Mouse (Mus musculus) G1E (cell line): ENCODE measurements around the gene Tubb4b.

Source experiments
- CTCF ChIP-seq: IDR thresholded peaks from 2 replicates; pipeline ENCODE4 v1.5.1; 2012; ENCODE audit warnings: low read depth, low read length, inconsistent platforms, mixed read lengths
- GATA1 ChIP-seq: IDR thresholded peaks from 2 replicates; pipeline ENCODE4 v1.6.1; 2012; ENCODE audit warnings: borderline replicate concordance, low read length, inconsistent platforms, mixed read lengths
- GATA2 ChIP-seq: IDR thresholded peaks from 2 replicates; pipeline ENCODE4 v1.6.1; 2012; ENCODE audit warnings: low read depth, low read length, inconsistent platforms, borderline replicate concordance
- POLR2AphosphoS5 ChIP-seq: IDR thresholded peaks from 2 replicates; pipeline ENCODE4 v1.6.1; 2012; ENCODE audit warnings: low read depth, low read length, inconsistent platforms; ENCODE audit not compliant: insufficient replicate concordance
- TAL1 ChIP-seq: conservative IDR thresholded peaks from 2 replicates; pipeline ENCODE4 v1.6.1; 2012; ENCODE audit warnings: low read depth, low read length, inconsistent platforms, mixed read lengths

GRCm38 (mm10) chr2:25180478-25180903 is 44.0 kb downstream of the Tubb4b start, which contains the start of gene Nrarp:
- TF ChIP-seq CTCF, result no peak
- no peak for TF ChIP-seq POLR2AphosphoS5
- TF ChIP-seq TAL1, result no peak
- no peak for TF ChIP-seq GATA2
- TF ChIP-seq GATA1, result no peak
